Mouse (Mus musculus): ENCODE measurements around the gene Msh6. TPM values are rescaled to one million over a fixed set of nuclear protein-coding genes. Genes with fewer than 3 reads are reported as not detected.

Msh6 gene
- total RNA-seq, 2 experiments from 2014 or later, result 15.8 to 16.8 TPM

Other genes starting within 250 kb of the Msh6 start
- gene Kcnk12, start 177.1 kb upstream of the Msh6 start, total RNA-seq (2021), result 10 to 100 TPM; 30.1 to 33.8 TPM
- not detected for gene Rpl36-ps4, start 54.1 kb upstream of the Msh6 start, total RNA-seq (2021)
- 100 to 1,000 TPM; 112 to 118 TPM for gene Fbxo11, start 90.2 kb downstream of the Msh6 start, total RNA-seq (2021)

Data from left cerebral cortex, adult 18-20 months (tissue).